Mouse (Mus musculus): ENCODE data around the gene Pcdh9. TPM values are rescaled to one million over a fixed set of nuclear protein-coding genes. Genes with fewer than 3 reads are reported as not detected.

The Pcdh9 gene
- total RNA-seq, 2 experiments from 2014 or later: 1.3 to 1.5 TPM

DNA sequence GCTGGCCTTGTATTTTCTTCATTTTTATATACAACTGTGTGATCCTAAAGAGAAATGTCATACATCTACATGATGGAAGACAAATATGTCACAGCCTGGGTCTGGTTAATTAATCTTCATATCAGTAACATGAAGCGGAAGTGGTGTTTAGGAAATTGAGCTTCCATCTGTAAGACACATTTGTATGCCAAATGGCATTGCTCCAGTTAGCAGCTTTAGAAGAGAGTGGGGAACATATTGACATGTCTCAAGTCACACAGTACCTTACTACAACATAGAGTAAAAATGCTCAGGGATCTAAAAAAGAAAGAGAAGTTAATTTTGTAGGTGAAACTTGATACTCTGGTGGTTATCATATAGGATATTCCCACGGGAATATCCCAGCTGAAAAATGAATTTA lies 505.4 kb downstream of the Pcdh9 start:
- DNase-seq (ENCODE audit: low spot score in 2 of 2): no peak

DNA sequence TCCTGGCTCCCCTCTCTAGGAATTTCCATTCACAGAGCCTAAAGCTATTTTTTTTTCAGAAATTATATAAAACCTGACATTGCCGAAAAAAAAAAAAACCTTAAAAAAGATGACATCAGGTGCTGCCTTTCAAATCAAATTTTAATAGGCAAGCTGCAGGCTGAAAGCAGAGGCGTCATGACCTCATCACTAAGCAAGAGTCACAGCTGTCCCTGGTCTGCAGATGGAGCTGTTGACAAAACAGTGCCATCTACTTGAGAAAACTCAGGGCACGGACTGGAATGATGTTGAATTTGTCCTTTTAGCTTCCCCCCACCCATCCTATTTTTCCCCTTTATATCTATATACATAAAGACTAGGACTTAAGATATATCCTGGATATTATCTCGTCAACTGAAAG lies 509.3 kb downstream of the Pcdh9 start:
- no peak for DNase-seq (ENCODE audit: low spot score in 2 of 2)

DNA sequence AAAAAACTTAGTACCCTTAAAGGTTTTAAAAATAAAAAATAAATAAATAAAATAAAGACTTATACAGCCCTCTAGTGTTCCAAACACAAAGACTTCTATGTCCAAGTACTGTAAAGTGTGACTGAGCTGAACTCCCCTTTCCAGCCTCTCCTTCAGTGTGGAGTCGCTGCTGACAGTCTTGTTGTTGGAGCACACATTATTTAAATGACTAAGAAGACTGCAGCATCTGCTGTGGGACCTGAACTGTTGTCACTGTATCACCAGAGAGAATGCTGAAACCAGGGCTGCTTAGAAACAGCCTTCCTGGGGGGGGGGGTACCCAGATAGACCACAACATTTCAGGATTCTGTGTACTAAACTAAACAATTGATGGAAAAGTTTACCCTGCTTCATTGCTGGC lies 509.7 kb downstream of the Pcdh9 start:
- DNase-seq (ENCODE audit: low spot score in 2 of 2): no peak

DNA sequence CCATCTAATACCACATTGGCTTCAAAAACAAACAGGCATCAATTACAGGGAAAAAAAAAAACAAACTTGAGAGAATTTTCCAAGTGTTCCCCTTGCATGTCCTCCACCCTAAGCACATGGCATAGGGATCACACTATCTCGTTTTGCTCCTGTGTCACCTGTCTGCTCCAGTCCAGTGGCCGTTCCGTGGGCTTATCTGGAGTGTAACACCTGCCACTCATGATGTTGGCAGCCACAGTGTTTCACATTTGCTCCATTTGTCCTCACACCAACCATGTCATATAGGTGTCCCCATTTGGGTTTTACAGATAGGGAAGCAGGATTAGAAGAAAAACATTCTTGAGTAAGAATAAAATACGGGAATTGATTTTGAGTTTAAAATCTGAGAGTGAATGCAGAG lies 514.3 kb downstream of the Pcdh9 start:
- DNase-seq (ENCODE audit: low spot score in 2 of 2): no peak

DNA sequence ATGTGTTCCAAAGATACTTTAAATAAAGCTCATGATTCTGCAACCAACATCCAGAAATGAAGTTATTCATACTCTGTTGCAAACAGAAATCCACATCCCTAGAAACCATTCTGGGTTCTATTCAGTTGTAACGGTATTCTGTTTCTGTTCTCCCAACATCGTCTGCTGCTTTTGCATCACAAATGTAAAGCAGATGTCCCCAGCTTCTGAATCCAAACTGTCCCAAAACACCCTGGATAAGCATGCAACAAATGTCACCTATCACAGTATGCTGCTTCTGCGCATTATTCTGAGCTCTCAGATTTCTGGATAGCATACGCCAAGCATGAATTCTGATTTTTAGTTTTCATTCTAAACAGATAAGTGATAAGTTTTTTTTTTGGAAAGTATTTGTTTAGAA lies 516.3 kb downstream of the Pcdh9 start:
- DNase-seq (ENCODE audit: low spot score in 2 of 2): no peak

DNA sequence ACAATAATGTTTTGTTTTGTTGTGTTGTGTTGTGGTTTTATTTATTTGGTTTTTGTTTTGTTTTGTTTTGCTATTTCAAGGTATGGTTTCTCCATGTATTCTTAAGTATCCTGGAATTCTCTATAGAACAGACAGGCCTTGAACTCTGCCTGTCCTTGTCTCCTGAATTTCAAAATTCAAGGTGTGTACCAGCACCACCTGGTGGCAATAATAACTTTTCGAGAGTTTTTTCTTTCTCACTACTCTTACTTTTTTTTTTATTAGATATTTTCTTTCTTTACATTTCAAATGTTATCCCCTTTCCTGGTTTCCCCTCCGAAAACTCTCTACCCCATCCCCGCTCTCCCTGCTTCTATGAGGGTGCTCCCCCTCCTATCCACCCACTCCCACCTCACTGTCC lies 536.3 kb downstream of the Pcdh9 start:
- DNase-seq (ENCODE audit: low spot score in 2 of 2): no peak

DNA sequence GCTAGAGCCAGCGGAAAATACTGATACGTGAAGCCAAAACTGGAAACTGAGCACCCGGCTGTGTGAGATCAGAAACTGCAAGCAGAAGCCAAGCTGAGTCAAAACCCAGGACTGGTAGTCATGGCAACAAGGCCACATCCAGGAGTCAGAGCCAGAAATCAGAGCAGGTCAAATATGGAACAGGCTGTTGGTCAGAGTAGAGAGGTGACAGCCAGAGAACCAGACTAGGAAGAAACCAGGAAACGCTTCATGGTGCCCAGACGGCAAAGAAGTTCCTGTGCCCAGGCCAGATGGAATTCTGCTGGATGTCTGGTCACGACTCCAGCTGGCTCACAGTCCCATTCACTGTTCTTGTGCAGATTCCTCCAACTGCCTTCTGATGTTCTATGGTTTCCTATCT lies 539.6 kb downstream of the Pcdh9 start:
- peak in 1 of 2 experiments; percentile 1 for DNase-seq (ENCODE audit: low spot score in 2 of 2)

DNA sequence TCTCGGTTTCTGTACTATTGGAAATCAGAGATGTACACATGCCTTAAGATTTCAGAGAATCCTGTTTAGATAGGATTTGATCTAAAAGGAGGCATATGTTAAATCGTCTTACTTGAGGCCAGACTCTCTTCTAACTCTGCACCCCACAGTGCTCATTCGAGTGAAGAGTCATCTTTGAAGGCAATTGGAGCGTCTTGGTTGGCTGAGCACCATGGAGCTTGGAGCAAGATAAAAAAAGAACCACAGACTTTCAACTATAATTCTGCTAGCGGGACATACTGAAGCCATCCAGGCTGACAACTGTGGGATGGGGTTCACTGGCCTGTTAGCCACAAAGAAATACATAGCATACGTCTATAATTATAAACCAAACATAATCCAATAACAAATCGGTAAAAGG lies 541.3 kb downstream of the Pcdh9 start:
- DNase-seq (ENCODE audit: low spot score in 2 of 2): no peak

DNA sequence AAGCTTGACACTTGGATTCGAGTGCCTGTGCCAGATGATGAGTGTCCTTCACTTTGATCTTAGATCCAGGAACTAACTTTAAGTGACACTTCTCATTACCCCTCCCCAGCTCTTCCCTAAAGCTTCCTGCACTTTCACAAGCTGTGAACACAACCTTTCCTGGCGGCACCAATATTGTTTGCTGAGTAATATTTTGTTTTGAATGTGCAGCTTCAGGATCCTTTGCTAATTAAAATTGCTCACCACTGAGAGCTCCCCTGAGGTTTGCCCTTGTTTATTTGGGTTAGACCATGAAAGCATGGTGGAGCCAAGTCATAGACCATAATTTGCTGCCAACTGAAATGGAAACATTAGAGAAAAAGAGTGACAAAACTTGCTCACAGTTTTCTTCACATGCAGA lies 543.4 kb downstream of the Pcdh9 start:
- DNase-seq (ENCODE audit: low spot score in 2 of 2): no peak

DNA sequence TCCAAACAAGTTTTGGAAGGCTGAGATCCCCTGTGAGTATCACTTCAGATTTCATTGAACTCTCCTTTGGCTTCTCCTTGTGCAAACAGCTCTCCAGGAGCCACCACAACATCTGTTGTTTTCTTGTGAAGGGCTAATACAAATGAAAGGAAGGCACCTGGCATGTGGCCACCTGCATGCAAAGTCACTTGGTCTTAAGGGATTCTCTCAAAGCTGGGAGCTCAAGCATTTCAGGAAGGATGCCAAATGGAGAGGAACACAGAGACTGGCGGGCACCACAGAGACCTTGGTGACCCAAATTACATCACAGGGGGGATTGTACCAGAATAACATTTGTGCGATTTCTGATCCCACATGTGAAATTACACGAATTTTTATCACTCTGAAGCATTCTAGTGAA lies 547.7 kb downstream of the Pcdh9 start:
- DNase-seq (ENCODE audit: low spot score in 2 of 2): no peak

DNA sequence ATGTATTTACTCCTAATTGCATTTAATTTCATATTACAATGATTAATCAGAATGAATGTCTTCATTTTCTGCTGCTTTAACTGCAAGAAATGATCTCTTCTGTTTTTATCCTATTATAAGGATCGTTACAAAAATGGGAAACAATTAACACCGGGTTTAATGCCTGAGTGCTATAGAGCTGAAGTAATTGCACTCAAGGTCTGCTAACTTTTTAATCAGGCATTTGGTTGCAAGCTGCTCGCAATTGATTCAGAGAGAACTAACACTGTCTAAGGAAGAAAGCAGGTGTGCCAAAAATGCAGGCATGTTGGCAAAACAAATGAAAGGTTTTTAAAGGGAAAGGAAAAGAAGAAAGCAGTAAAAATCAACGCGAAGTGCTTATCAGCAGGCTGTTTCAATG lies 549.1 kb downstream of the Pcdh9 start:
- DNase-seq (ENCODE audit: low spot score in 2 of 2): no peak

DNA sequence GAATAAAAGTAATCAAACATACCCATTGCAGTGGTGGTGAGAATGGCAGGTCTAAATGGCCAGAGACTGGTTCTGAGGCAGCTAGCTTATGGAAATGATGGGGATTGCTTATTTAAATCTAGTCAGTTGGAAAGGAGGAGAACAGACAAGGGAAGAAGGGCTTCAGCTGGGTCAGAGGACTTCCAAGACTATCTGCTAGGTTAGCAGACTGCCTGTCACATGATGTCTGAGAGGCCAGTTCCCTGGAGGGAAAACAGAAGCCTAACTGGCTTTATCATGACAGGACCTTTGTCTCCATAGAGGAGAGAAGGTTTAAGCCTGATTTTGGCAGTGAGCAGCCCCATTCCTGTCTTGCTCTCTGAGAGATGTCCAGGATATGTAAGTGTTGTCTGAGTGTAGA lies 561.2 kb downstream of the Pcdh9 start:
- DNase-seq (ENCODE audit: low spot score in 2 of 2): no peak

DNA sequence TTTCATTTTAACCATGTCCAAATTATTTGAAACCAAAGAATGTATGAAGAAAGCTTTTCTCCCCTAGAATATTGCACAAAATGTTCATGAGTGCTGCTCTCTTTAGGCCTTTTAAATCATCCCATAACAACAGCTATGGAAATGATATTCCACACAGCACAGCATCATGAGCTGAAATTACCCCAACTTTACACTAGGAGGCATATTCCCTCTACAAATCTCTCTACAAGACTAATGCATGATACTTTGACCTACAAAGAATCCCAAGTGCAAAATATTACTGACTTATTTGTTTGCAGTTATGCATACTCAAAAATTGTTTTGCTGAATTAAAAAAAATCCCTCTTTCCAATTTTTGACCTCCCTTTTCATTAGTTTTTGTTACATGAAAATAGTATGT lies 573.1 kb downstream of the Pcdh9 start:
- DNase-seq (ENCODE audit: low spot score in 2 of 2): no peak

DNA sequence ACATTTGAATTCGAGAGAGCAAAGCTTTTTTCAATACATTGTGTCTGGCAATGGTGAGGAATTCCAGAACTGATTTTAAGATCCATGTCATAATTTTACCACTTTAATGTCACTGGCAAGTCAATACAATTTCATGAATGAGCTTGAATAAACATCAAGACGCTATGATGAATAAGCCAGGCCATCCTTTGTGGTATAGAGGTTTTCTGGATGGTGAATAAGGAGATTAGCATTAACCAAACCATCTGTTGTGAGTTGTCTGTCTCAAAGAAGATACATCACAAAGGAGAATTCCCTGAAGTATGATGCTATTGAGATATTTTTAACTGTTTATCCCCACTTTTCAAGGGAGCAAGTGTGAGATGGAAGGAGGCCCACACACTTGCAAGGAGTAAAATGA lies 602.1 kb downstream of the Pcdh9 start:
- no peak for DNase-seq (ENCODE audit: low spot score in 2 of 2)

DNA sequence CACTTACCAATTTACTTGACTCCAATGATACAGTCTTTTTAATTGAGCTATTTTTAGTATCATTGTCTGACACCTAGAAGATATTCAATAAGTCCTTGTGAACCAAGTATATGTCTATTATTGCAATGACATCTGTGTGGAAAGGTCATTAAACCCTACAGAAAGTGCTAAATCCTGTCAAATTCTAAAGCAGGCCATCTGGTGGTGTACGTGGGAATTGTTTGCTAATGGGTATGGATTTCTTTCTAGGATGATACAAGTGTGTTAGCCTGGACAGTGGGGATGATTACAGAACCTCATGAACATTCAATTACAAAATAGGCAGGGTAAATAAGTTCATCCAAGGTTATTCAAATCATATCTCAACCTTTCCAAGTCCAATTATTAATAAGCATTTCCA lies 602.8 kb downstream of the Pcdh9 start:
- no peak for DNase-seq (ENCODE audit: low spot score in 2 of 2)

DNA sequence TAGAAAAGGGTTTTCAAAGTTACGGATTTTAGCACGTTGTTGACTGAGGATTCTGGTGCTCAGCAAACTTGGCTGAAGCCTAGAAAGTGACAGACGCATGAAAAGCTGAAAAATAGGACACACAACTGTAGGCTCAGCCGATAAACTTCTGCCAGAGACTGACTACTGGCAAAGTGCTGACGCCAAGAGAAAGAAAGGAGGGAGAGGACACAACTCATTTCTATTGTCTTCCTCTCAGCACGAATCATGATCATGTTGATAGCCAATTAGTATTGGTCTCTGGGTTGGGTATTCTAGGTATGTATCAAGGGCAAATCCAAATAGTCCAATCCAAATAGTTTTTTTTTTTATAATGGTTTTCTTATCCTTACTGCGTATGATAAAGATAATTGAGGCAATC lies 605.3 kb downstream of the Pcdh9 start:
- no peak for DNase-seq (ENCODE audit: low spot score in 2 of 2)

DNA sequence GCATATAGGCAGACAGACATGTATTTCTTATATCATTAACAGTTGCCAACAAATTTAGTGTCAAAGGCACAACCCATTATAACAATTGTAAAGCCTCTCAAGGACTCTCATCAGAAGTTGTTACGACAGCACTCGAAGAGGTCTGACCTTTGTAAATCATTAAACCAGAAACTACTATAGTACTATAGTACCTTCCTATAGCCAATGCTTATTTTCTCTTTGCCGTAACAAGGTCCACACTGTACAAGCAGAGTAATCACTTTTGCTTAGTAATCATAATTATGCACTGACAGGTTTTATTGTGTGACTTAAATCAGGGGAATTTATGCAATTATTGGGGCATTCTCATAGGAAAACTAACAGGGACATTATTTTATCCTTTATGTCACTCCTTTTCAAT lies 606.5 kb downstream of the Pcdh9 start:
- DNase-seq (ENCODE audit: low spot score in 2 of 2): no peak

DNA sequence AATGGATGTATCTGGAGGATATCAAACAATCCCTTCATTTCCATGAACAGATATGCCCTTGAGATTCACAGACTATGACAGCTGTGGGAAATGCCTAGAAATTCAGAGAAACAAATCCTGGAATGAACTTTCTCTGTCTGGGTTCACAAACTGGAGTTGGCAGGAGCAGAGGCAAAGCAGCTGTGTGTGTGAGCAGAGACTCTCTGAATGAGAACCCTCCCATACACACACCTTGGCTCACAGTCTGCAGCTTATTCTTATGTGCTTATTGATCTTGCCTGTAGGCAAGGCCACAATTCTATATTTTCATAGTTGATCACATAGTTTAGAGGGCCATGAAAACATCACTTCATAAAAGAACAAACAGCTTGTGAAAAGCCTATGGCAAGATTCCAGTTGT lies 614.8 kb downstream of the Pcdh9 start:
- DNase-seq (ENCODE audit: low spot score in 2 of 2): no peak

DNA sequence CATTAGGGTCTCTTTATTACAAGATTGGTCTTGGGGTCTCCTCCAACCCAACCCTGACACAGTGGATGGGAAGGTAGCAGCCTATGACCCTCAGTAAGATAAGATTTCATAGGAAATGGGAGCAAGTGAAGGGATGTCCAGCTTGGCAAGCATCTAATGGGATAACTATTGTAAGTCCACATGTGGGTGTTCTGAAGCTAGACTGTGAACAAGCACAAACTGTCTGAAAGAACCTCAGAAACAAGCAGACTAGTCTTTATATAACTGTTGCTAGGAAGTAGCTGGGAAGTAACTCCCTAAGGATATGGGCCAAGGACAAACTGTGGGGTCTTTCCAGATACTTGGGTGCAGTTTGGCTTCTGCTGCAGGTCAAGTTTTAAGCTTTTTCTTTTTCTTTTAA lies 615.7 kb downstream of the Pcdh9 start:
- DNase-seq (ENCODE audit: low spot score in 2 of 2): no peak

DNA sequence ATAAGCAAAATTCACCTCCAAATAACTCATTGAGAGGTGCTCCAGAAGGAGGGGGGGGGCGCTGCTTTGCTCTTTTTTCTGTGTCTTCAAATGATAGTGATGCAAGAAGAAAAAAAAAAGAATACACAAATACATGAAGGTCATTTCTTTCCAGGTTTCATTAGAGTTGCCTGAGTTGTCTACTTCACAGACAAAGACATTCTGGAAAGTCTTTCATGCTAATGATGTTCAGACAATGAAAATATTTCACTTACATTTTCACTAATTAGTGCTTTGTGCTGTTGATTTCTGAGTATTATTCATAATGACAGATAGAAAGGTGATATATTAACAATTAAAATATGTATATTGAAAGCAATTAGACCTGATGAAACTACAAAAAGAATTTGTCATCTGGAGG lies 637.1 kb downstream of the Pcdh9 start:
- DNase-seq (ENCODE audit: low spot score in 2 of 2): no peak

DNA sequence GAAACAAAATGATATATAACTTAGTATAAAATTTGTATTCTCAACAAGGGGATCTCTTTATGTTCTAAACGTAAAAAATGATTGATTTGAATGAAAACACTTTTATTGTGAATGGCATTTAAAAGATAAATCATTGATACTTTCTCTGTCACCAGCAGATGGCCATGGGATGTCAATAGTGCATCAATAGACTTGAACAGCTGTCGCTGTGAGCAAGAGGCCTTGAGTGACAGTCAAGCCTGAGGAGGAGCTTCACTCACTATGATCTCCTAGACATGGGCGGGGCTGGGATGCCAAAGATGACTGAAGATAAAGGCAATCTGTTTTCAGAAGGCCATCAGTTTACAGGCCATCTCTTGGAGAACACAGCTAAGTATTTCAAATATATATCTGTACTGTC lies 650.2 kb downstream of the Pcdh9 start:
- no peak for DNase-seq (ENCODE audit: low spot score in 2 of 2)

DNA sequence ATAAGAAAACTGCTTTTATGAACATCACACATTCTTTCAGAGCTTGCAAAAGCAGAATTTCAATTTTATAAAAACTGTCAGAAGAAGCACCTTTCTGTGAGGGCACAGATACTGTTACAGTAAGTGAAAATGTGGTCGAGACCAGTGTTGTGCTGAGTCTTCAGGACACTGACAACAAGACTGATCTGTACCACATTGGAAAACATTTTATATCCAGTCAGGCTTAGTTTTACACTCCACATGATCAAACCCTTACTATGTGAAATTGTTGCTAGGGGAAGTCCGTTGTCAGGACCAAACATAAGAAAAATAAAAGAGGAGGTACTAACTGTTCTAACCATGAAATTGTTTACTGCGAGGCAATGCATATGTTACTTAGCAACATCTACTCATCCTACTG lies 656.1 kb downstream of the Pcdh9 start:
- DNase-seq (ENCODE audit: low spot score in 2 of 2): no peak

DNA sequence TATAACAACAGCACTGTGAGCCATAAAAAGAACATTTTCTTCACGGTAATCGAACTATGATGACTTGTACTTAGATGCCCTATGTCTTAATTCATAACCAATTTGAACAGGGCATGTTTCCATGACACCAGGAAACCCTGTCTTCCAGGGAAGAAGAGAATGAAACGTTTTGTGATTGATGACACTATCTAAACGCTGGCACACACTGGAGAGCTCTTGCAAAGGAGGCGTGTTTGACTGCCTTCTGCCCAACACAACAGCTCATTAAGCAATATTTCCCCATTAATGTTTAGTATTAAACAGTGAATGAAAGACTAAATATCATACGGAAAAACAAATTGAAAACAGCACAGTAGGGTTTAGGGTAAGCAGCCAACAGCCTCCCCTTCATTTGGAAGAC lies 656.9 kb downstream of the Pcdh9 start:
- DNase-seq (ENCODE audit: low spot score in 2 of 2): no peak

DNA sequence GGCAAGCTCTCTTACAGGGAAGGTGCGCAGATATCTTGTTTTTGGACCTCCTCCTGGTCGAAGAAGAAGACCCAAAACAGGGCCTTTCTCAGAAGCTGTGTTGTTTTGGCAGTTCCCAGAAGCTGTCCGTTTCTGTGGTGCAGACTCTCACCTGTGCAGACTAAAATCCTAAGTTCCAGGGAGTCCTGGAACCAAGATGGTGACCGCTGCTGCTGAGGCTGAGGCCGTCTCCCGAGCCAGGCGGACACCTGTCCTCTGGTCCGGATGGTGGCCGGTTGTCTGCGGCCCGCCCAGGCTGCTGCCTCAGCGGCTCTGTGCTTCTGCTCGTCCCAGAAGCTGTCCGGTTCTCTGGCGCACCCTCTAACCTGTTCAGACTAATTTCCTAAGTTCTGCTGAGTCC lies 675.6 kb downstream of the Pcdh9 start:
- DNase-seq (ENCODE audit: low spot score in 2 of 2): peak; percentile 81 to 89

Data from adrenal gland, adult 18-20 months (tissue).